ENCODE assay signal across 23 mouse cellular contexts in the genomic region with DNA sequence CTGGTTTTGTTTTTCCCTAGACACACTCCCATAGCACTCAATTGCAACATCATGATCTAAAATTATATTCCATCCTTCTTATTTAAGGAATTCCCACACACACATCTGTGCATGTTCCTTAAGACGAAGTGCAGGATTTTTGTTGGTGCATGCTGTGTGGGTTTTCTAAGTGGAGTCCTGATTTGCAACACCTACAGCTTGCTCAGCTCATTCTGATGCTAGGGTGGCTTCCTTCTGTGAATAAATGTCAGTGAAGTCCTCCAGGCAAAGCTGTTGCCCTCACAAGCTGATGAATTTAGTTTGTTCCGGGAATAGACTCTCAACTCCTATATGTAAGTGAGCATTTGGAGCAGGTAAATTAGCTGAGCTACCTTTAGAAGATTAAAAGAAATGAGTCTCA.
A peak's percentile ranks its signal among the peaks of the same experiment; 100 is the strongest.
DNase-seq lines count a peak whose midpoint lies in the region; ATAC-seq and TF ChIP-seq lines count a peak whose summit lies in the region.
"Had no signal": no experiment of that assay in that cellular context is flagged by ENCODE, and none has a peak within 500 bp of the region (broad histone marks: within the 10 kb centered on the region; RNA-seq: fewer than 3 reads in every experiment).

No protein-coding gene starts in this region.

- no peak overlapping the region for H3K27ac ChIP-seq in liver, postnatal 0 days (ENCODE audit: low read depth)
- H3K27ac ChIP-seq in stomach, postnatal 0 days (replicated peaks): no peak overlapping the region
- H3K27ac ChIP-seq: embryonic facial prominence, embryonic 15.5 days; hindbrain, embryonic 13.5 days; limb, embryonic 10.5 days; midbrain, embryonic 13.5 days had no signal

- no peak for ATAC-seq in liver, postnatal 0 days
- ATAC-seq in stomach, postnatal 0 days (ENCODE audit: low FRiP score, low TSS enrichment): no peak
- ATAC-seq: intestine, embryonic 16.5 days; midbrain, embryonic 13.5 days had no signal

- intact Hi-C loops in left cerebral cortex, postnatal 4 days (cut with DNase I): no loop called here
- intact Hi-C loops in left cerebral cortex, postnatal 36 days (cut with DNase I): loop anchor here (5.0 kb wide), 1 partner anchor 194 kb away; a partner anchor contains a TSS

- peak; percentile 75 for DNase-seq in left cerebral cortex, adult 11 months (ENCODE audit: low spot score)
- no peak for DNase-seq in left cerebral cortex, postnatal 4 days
- DNase-seq in layer of hippocampus, adult 9-11 months: peak; percentile 80
- DNase-seq in left cerebral cortex, postnatal 36 days (ENCODE audit: low spot score in 2 of 2): peak; percentile 50 to 51
- DNase-seq in cerebellum, adult 11 months: no peak
- no peak for DNase-seq in liver, postnatal 0 days
- DNase-seq in stomach, postnatal 0 days (ENCODE audit: low spot score): no peak
- DNase-seq: adrenal gland, adult 8-10 months; cerebellum, adult 9-11 months; embryo, embryonic 11 days; heart, postnatal 14 days; kidney, postnatal 14 days; lung, embryonic 14.5 days; thymus, postnatal 36 days had no signal

- TF ChIP-seq CTCF in liver, postnatal 0 days (IDR thresholded peaks at IDR 0.05; ENCODE audit: low read depth): no peak
- TF ChIP-seq CTCF in stomach, postnatal 0 days (IDR thresholded peaks at IDR 0.05; ENCODE audit: low read depth): no peak

- H3K36me3 ChIP-seq in liver, postnatal 0 days (replicated peaks; ENCODE audit: insufficient read depth, low read length): no peaks in the 10 kb centered on the region
- H3K36me3 ChIP-seq in stomach, postnatal 0 days (ENCODE audit: control insufficient read depth, insufficient read depth, low read length): no peaks in the 10 kb centered on the region
- H3K36me3 ChIP-seq: embryonic facial prominence, embryonic 15.5 days; hindbrain, embryonic 13.5 days; limb, embryonic 10.5 days; midbrain, embryonic 13.5 days had no signal

- H3K4me3 ChIP-seq in liver, postnatal 0 days (ENCODE audit: low read depth, low read length): no peak overlapping the region
- no peak overlapping the region for H3K4me3 ChIP-seq in stomach, postnatal 0 days (ENCODE audit: low read depth, low read length)
- H3K4me3 ChIP-seq: embryonic facial prominence, embryonic 15.5 days; hindbrain, embryonic 13.5 days; limb, embryonic 10.5 days; midbrain, embryonic 13.5 days; myocyte had no signal

- no peaks in the 10 kb centered on the region for H3K27me3 ChIP-seq in liver, postnatal 0 days (ENCODE audit: insufficient read depth, low read length)
- H3K27me3 ChIP-seq in stomach, postnatal 0 days (ENCODE audit: control insufficient read depth, insufficient read depth, low read length): no peaks in the 10 kb centered on the region
- H3K27me3 ChIP-seq: CH12.LX; embryonic facial prominence, embryonic 15.5 days; hindbrain, embryonic 13.5 days; midbrain, embryonic 13.5 days had no signal

- TF ChIP-seq EP300 in liver, postnatal 0 days (IDR thresholded peaks at IDR 0.05; ENCODE audit: low read depth): no peak
- TF ChIP-seq EP300 in stomach, postnatal 0 days (optimal IDR thresholded peaks at IDR 0.05): no peak

- no peak overlapping the region for H3K9ac ChIP-seq in liver, postnatal 0 days (replicated peaks)
- no peak overlapping the region for H3K9ac ChIP-seq in stomach, postnatal 0 days (ENCODE audit: low read length)
- H3K9ac ChIP-seq: embryonic facial prominence, embryonic 15.5 days; hindbrain, embryonic 13.5 days; lung, embryonic 14.5 days; midbrain, embryonic 13.5 days had no signal

- H3K4me1 ChIP-seq in liver, postnatal 0 days (ENCODE audit: insufficient read depth): no peaks in the 10 kb centered on the region
- H3K4me1 ChIP-seq in stomach, postnatal 0 days (replicated peaks; ENCODE audit: control insufficient read depth, insufficient read depth): no peaks in the 10 kb centered on the region
- H3K4me1 ChIP-seq: embryonic facial prominence, embryonic 15.5 days; hindbrain, embryonic 13.5 days; limb, embryonic 10.5 days; midbrain, embryonic 13.5 days had no signal

- no peak overlapping the region for H3K4me2 ChIP-seq in liver, postnatal 0 days (ENCODE audit: low read depth, low read length)
- H3K4me2 ChIP-seq in stomach, postnatal 0 days (replicated peaks; ENCODE audit: low read depth): no peak overlapping the region
- H3K4me2 ChIP-seq: embryonic facial prominence, embryonic 15.5 days; heart, embryonic 11.5 days; hindbrain, embryonic 13.5 days; liver, embryonic 11.5 days; lung, embryonic 14.5 days; midbrain, embryonic 13.5 days had no signal

- H3K9me3 ChIP-seq in liver, postnatal 0 days (ENCODE audit: low read length): no peaks in the 10 kb centered on the region
- H3K9me3 ChIP-seq in stomach, postnatal 0 days (ENCODE audit: control insufficient read depth, low read length): no peaks in the 10 kb centered on the region
- H3K9me3 ChIP-seq: embryonic facial prominence, embryonic 15.5 days; hindbrain, embryonic 13.5 days; limb, embryonic 10.5 days; midbrain, embryonic 13.5 days had no signal

- WGBS in liver, postnatal 0 days (ENCODE audit: insufficient replicate concordance): 61% methylated on average over 2 of the region's 2 CpGs
- WGBS in stomach, postnatal 0 days: 77% methylated on average over 2 of the region's 2 CpGs

Comparison
In these comparisons a context has a peak if more than half of its experiments do, and no peak if none do; other contexts are left out.
1. DNase-seq: peak in left cerebral cortex, adult 11 months (single experiment), layer of hippocampus, adult 9-11 months (single experiment) and left cerebral cortex, postnatal 36 days (2 of 2); none in left cerebral cortex, postnatal 4 days (single experiment), cerebellum, adult 11 months (single experiment), liver, postnatal 0 days (single experiment) and stomach, postnatal 0 days (single experiment).